Comparison of ENCODE assay signal across 8 mouse cellular contexts in genomic region chr14:48121529-48122517, GRCm38 (mm10). TPM values are rescaled to one million over a fixed set of nuclear protein-coding genes. Genes with fewer than 3 reads are reported as not detected.
DNase-seq lines count a peak whose midpoint lies in the region; ATAC-seq lines count a peak whose summit lies in the region.

No protein-coding gene starts in this region.

- H3K36me3 ChIP-seq in heart, embryonic 14.5 days (ENCODE audit: control insufficient read depth, insufficient read depth, low read length) = no peaks in the 10 kb centered on the region
- H3K36me3 ChIP-seq in limb, embryonic 11.5 days (ENCODE audit: control insufficient read depth, insufficient read depth, low read length) = no peaks in the 10 kb centered on the region
- no peaks in the 10 kb centered on the region for H3K36me3 ChIP-seq in neural tube, embryonic 11.5 days (ENCODE audit: control insufficient read depth, insufficient read depth, low read length)

- peak; percentile 40 for ATAC-seq in heart, embryonic 14.5 days (ENCODE audit: insufficient number of reproducible peaks, insufficient read depth, low FRiP score, low read depth)
- 0 out of 2 replicates have a peak, but pooled peaks have one; percentile 31 for ATAC-seq in limb, embryonic 11.5 days (ENCODE audit: insufficient number of reproducible peaks, low FRiP score, low TSS enrichment, low read depth)
- peak; percentile 24; the same call in 1 of the 2 replicates for ATAC-seq in neural tube, embryonic 11.5 days (ENCODE audit: insufficient read depth, low FRiP score, low TSS enrichment)

- H3K9me3 ChIP-seq in heart, embryonic 14.5 days (ENCODE audit: control insufficient read depth, low read length) = no peaks in the 10 kb centered on the region
- no peaks in the 10 kb centered on the region for H3K9me3 ChIP-seq in limb, embryonic 11.5 days (ENCODE audit: control insufficient read depth, low read length)
- H3K9me3 ChIP-seq in neural tube, embryonic 11.5 days (ENCODE audit: control insufficient read depth, low read length) = no peaks in the 10 kb centered on the region

- H3K4me1 ChIP-seq in heart, embryonic 14.5 days (ENCODE audit: control insufficient read depth in 2 of 2, insufficient read depth in 2 of 2, low read length in 2 of 2) = peaks cover 0 to 2% of the 10 kb centered on the region in 2 experiments; a peak in 1 of 4 replicates
- peaks cover 16% of the 10 kb centered on the region for H3K4me1 ChIP-seq in limb, embryonic 11.5 days (ENCODE audit: control insufficient read depth, insufficient read depth, low read length)
- H3K4me1 ChIP-seq in neural tube, embryonic 11.5 days (ENCODE audit: control insufficient read depth, insufficient read depth, low read length) = peaks cover 27% of the 10 kb centered on the region

- intact Hi-C loops in left cerebral cortex, postnatal 36 days (cut with DNase I) = loop anchor here (5.0 kb wide), 2 partner anchors 235 to 370 kb away; no protein-coding TSS in a partner anchor

- peak overlapping the region; percentile 29 to 59 for H3K27ac ChIP-seq in heart, embryonic 14.5 days (replicated peaks in 1 of 2; ENCODE audit: control insufficient read depth in 1 of 2, insufficient read depth in 1 of 2, low read depth in 2 of 2, low read length in 2 of 2)
- H3K27ac ChIP-seq in limb, embryonic 11.5 days (replicated peaks; ENCODE audit: low read depth, low read length) = peak overlapping the region; percentile 70; the same call in 1 of the 2 replicates
- H3K27ac ChIP-seq in neural tube, embryonic 11.5 days (ENCODE audit: low read depth, low read length) = peak overlapping the region; percentile 86

- under 1% methylated on average over 32 of the region's 32 CpGs for WGBS in heart, embryonic 14.5 days
- under 1% methylated on average over 32 of the region's 32 CpGs for WGBS in limb, embryonic 11.5 days
- WGBS in neural tube, embryonic 11.5 days = under 1% methylated on average over 32 of the region's 32 CpGs

- H3K4me3 ChIP-seq in heart, embryonic 14.5 days (ENCODE audit: control insufficient read depth in 1 of 2, insufficient read depth in 1 of 2, low read depth in 1 of 2, low read length in 2 of 2) = peak overlapping the region; percentile 86 to 89
- H3K4me3 ChIP-seq in limb, embryonic 11.5 days (ENCODE audit: low read depth, low read length) = peak overlapping the region; percentile 63
- peak overlapping the region; percentile 63 for H3K4me3 ChIP-seq in neural tube, embryonic 11.5 days (ENCODE audit: low read depth, low read length)

- H3K4me2 ChIP-seq in heart, embryonic 14.5 days (ENCODE audit: low read length) = peak overlapping the region; percentile 95
- peak overlapping the region; percentile 89 for H3K4me2 ChIP-seq in limb, embryonic 11.5 days (ENCODE audit: low read depth, severe bottlenecking)
- peak overlapping the region; percentile 63 for H3K4me2 ChIP-seq in neural tube, embryonic 11.5 days (ENCODE audit: low read depth)

- DNase-seq in heart, adult 18-20 months = peak; percentile 50 to 61
- DNase-seq in heart, adult 8-10 months (ENCODE audit: low spot score) = no peak
- DNase-seq in cerebellum, adult 9-10 months = peak; percentile 50
- peak; percentile 64 for DNase-seq in limb, embryonic 11.5 days (ENCODE audit: low spot score)
- DNase-seq in neural tube, embryonic 11.5 days (ENCODE audit: low spot score) = peak; percentile 57
- no peak for DNase-seq in testis, postnatal 10 days (ENCODE audit: low spot score)
- DNase-seq in left cerebral cortex, postnatal 36 days (ENCODE audit: low spot score in 2 of 2) = no peak

- peaks cover 31% of the 10 kb centered on the region for H3K27me3 ChIP-seq in heart, embryonic 14.5 days (ENCODE audit: control insufficient read depth, insufficient read depth, low read length)
- H3K27me3 ChIP-seq in limb, embryonic 11.5 days (ENCODE audit: control insufficient read depth, insufficient read depth, low read length) = no peaks in the 10 kb centered on the region
- H3K27me3 ChIP-seq in neural tube, embryonic 11.5 days (ENCODE audit: control insufficient read depth, insufficient read depth, low read length) = no peaks in the 10 kb centered on the region

- peak overlapping the region; percentile 80 for H3K9ac ChIP-seq in heart, embryonic 14.5 days (ENCODE audit: low read length)
- H3K9ac ChIP-seq in limb, embryonic 11.5 days (ENCODE audit: low read length) = peak overlapping the region; percentile 70
- H3K9ac ChIP-seq in neural tube, embryonic 11.5 days (ENCODE audit: low read length) = peak overlapping the region; percentile 89

RNA-seq across cellular contexts. Expression of gene Peli2, which starts 1.2 kb away (rescaled TPM):
- 10 to 100 TPM; 15.7 to 16.8 TPM for total RNA-seq in heart, adult 18-20 months (2021)
- 10 to 100 TPM; 19.1 to 22.9 (median 20.8) TPM for total RNA-seq in heart, adult 8-10 months (2022)
- polyA plus RNA-seq in heart, embryonic 14.5 days (2014; fragmentation: Nextera tagmentation; extraction: Ambion mirVana) = 3.4 and 5.0 TPM in 2 replicates
- 8.9 and 10.6 TPM in 2 replicates for polyA plus RNA-seq in limb, embryonic 11.5 days (2014; fragmentation: Nextera tagmentation; extraction: Ambion mirVana)
- polyA plus RNA-seq in neural tube, embryonic 11.5 days (2014; fragmentation: Nextera tagmentation; extraction: Ambion mirVana) = 14.9 and 18.7 TPM in 2 replicates
- total RNA-seq in left cerebral cortex, postnatal 36 days (2021) = 10 to 100 TPM; 18.5 to 25.2 TPM

Comparison
In these comparisons a context has a peak if more than half of its experiments do, and no peak if none do; other contexts are left out.
1. DNase-seq: peak in heart, adult 18-20 months (2 of 2), cerebellum, adult 9-10 months (single experiment), limb, embryonic 11.5 days (single experiment) and neural tube, embryonic 11.5 days (single experiment); none in heart, adult 8-10 months (single experiment), testis, postnatal 10 days (single experiment) and left cerebral cortex, postnatal 36 days (0 of 2).
2. Peak in every context shown above with its lines, with median percentiles within 50 percentile points of each other: ATAC-seq, H3K27ac ChIP-seq, H3K4me2 ChIP-seq, H3K4me3 ChIP-seq and H3K9ac ChIP-seq.